Mouse (Mus musculus): ENCODE results near the gene Asb15.

GRCm38 (mm10) chr6:24549801-24550200 lies 21.9 kb downstream of the Asb15 start:
- no peak for TF ChIP-seq MAFK (IDR thresholded peaks at IDR 0.05; ENCODE audit: borderline replicate concordance, low read depth, low read length)
- TF ChIP-seq JUND (IDR thresholded peaks at IDR 0.05; ENCODE audit: low read depth, low read length), result no peak
- no peak for TF ChIP-seq CTCF (IDR thresholded peaks at IDR 0.05 in 2 of 3, conservative IDR thresholded peaks at IDR 0.05 in 1 of 3; ENCODE audit: control insufficient read depth in 1 of 3, insufficient read depth in 1 of 3, low read depth in 2 of 3, low read length in 3 of 3, poor library complexity in 1 of 3, severe bottlenecking in 1 of 3)
- no peak for TF ChIP-seq POLR2A (IDR thresholded peaks at IDR 0.05; ENCODE audit: control insufficient read depth in 1 of 2, insufficient read depth in 1 of 2, low read depth in 1 of 2, low read length in 2 of 2, poor library complexity in 1 of 2)
- no peak for TF ChIP-seq NRF1 (IDR thresholded peaks at IDR 0.05; ENCODE audit: insufficient read depth, low read depth, low read length, poor library complexity, severe bottlenecking)
- TF ChIP-seq MXI1 (IDR thresholded peaks at IDR 0.05; ENCODE audit: low read depth, low read length), result no peak
- TF ChIP-seq ELF1 (IDR thresholded peaks at IDR 0.05; ENCODE audit: low read depth, low read length), result no peak
- no peak for TF ChIP-seq MAX (IDR thresholded peaks at IDR 0.05; ENCODE audit: low read length)
- no peak for TF ChIP-seq EP300 (IDR thresholded peaks at IDR 0.05; ENCODE audit: low read depth in 1 of 2, low read length in 2 of 2)
- no peak for TF ChIP-seq UBTF (IDR thresholded peaks at IDR 0.05; ENCODE audit: borderline replicate concordance, insufficient read depth, low read depth, low read length)
- no peak for TF ChIP-seq MAZ (IDR thresholded peaks at IDR 0.05; ENCODE audit: low read depth, low read length)
- TF ChIP-seq CHD1 (IDR thresholded peaks at IDR 0.05; ENCODE audit: low read depth, low read length), result no peak
- TF ChIP-seq MYC (IDR thresholded peaks at IDR 0.05; ENCODE audit: low read depth, low read length), result no peak
- TF ChIP-seq MEF2A (IDR thresholded peaks at IDR 0.05; ENCODE audit: extremely low read depth, insufficient replicate concordance, low read depth, low read length, poor library complexity, severe bottlenecking), result no peak
